Mouse (Mus musculus) kidney, adult 2 months (tissue): ENCODE measurements around the gene Spata6.

ENCODE experiments used
- CTCF ChIP-seq: fragments of 200-500 bp; conservative IDR thresholded peaks from 2 replicates; pipeline ENCODE4 v1.5.1; 2011; ENCODE audit warnings: low read depth, mild to moderate bottlenecking, control low read depth, low read length, moderate library complexity, mixed read lengths; ENCODE audit not compliant: insufficient read depth, insufficient read length
- POLR2A ChIP-seq: fragments of 200-500 bp; IDR thresholded peaks from one replicate; pipeline ENCODE4 v1.6.1; 2011; ENCODE audit warnings: low read depth, low read length, control low read depth

- TF ChIP-seq POLR2A (no peak), CTCF (no peak)
Observed at GRCm38 (mm10) chr4:111780533-111780932, 60.7 kb downstream of the Spata6 start.
